Mouse (Mus musculus) lung, postnatal 25 days (tissue): ENCODE results near the gene ccdc198.
"Not testable (repeated sequence)": the region's sequence is repeated elsewhere in the genome, so short reads cannot be mapped to it uniquely, and the experiment has no call there.

Experiments
- DNase-seq: peaks from one replicate; pipeline ENCODE4 v3.0.0; 2022; ENCODE audit warnings: low spot score

ccdc198 gene

DNA sequence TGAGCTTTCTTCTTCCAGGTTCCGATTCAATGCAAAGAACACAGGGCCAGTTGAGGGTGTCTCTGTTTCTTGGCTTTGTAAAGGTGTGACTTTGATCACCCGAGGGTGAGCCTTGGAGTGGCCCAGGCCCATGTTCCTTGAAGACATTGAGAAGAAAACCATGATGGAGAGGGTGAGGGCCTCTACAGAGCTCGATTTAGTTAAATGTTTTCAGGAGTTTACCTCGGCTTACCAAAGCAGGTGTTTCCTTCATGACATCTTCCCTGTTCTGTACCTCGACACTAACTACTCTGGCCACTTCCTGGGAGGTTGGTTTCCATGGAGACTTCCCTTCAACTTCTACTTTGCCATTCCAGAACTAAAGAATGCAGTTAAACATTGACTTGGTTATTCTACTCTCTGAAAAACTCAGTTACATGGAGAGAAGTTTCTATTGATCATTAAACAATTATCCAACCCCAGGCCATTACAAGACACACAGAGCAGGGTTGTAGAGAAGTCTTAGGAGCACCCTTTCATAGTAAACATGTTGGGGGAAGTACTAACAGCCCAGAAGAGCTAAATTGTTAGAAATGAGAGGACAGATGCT is at the start of gene ccdc198:
Gene ccdc198, minus strand, starts transcription at position 349 of the 589 bp plus-strand sequence.
- no peak for DNase-seq

DNA sequence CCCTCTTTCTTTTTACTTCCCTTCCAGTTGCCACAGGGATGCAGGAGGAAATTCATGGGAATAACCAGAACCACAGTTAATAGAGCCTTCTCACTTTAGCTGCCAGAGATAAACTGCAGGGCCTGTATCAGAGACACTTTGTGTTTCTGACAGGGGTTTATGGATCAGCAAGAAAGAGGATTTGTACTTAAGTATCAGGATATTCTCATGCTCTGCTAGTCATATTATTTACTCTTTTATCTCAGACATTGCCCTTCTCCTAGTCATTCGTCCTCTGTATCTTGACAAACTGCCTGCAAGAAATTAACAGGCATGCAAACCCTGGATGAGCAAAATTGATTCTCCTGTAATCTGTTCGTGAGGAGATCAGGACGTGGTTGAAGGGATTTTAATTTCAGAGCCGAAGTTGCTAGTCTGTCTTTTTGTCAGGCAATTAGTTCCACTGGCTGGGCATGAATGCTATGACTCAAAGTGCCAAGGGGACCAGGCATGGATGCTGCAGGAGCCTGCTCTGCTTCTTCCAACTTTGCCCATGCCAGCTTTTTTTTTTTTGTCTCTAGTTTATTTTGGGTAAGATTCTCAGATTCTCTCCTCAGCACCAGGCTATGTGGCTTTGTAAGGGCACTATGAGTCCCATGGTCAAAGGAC is 48.7 kb upstream of the ccdc198 start:
- no peak for DNase-seq

DNA sequence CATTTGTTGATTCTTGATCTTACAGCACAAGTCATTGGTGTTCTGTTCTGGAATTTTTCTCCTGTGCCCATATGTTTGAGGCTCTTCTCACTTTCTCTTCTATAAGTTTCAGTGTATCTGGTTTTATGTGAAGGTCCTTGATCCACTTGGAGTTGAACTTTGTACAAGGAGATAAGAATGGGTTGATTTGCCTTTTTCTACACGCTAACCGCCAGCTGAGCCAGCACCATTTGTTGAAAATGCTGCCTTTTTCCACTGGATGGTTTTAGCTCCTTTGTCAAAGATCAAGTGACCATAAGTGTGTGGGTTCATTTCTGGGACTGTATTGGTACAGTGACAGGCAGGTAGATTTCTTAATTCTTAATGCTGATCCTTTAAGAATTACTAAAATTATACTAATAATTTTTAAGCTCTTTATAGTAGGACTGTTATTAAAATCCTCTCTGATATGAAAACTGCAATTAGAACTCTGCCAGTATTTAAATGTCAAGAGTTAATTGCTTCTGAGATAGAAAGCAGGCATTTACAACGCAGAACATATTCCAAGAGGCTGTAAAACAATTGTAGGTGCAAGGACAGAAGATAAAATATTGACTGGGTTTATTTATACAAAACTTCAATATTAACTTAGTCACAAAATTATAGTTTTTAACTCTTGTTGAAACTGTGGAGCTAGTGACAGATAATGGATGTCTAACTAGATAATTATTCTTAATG is 44.9 kb upstream of the ccdc198 start:
- no peak for DNase-seq

DNA sequence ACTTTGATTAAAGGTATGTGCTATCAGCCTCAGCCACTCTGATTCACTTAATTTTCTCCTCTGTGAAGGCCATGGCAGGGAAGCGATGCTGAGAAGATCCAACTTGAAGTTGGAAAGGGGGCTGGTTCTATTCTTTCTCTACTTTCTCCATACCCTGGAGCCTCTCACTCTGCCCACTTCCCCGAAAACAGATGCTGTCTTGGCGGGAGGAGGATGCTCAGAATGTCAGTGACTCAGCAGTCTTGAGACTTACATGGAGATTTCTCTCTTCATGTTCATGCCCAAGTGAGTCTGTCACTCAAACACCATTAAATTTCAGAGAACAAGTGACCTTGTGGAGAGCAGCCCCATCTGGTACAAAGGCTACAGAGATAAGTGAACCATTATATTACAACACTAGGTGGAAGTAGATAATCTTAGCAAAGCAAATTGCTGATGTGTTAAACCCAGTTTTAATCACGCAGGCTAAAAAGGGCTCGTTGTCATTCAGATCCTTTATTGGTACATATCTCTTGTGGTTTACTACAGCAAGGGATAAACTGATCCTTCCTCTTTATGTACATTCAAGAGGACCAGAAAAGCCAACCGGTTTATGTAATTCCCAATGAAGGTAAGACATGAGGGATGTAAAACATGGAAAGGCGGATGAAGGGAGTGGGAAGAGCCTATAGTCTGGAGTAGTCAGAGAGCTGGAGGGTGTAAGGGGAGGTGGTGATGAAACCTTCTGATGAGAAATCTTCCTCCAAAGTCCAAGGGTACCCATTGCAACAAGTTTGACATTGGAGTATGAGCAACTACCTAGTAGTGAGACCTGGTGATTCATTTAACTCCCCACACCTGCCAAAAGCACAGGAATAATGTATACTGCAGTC is 38.7 kb upstream of the ccdc198 start:
- no peak for DNase-seq

DNA sequence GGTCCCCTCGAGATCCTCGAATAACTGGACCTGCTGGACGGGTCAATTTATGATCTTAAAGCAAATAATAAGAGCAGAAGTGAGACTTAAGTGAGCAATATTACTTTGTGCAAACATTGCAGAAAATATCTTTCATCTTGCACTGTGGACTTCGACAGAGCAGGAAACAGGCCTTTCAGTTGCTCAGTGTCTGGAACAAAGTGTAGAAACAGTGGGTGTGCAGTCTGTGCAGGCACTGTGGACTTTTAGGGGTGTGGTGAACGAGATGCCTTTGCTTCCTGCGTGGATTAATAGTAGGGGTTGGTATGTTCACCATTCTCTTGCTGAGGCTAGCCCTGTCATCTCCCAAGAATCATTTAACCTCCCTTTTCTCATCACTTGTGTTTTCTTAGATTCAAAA is 33.6 kb upstream of the ccdc198 start:
- DNase-seq: no peak

DNA sequence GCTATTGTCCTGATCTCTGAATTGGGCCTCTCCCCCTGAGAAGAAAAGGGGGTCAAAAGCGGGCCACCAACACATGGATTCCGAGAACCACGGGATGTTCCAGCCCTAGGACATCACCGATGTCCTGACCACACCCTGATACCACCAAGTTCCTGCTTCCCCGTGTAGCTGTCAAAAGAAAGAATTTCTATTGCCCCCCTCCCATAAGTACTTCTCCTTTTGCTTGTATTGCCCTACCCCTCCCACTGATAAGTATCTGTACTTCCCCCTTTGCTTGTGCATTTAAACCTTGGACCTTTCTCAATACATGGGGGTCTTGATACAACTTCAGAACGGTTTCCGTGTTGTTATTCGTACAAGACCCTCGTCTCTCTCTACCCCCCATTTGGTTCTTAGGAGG is 33.2 kb upstream of the ccdc198 start:
- DNase-seq: not testable (repeated sequence)

DNA sequence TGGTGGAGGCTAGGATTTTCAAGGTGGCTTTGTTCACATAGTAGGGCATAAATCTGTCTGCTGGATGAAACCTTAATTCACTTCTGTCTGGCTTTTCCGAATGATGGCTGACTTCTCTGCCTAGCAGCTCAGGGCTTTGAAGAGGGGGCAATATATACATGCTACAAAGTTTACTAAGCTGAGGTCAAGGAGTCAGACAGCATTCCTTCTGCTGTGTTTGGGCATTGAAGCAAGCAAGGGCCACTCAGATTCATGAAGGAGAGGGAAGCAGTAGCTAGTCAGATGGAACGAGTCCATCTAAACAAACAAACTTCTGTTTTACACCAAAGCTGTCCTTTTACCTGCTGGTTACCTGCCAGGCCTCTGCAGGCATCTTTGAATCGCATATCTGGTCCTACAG is 32.4 kb upstream of the ccdc198 start:
- no peak for DNase-seq

DNA sequence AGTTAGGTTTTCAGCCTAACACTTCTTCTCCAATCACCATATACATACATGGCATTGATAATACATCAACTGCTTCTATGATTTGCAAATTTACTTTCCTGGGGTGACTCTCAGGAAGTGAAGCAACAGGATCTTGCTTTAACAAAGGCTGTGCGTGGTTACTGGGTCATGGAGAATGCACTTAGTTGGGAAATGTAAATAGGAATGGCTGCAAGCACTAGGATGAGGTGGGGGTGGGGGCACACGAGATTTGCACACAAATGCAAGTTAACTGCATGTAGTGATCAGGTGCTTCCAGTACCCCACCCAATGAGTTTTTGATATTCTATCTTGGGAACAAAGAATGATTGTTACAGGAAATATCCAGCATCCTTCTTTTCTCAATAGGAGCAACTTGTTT is 30.1 kb upstream of the ccdc198 start:
- DNase-seq: no peak

DNA sequence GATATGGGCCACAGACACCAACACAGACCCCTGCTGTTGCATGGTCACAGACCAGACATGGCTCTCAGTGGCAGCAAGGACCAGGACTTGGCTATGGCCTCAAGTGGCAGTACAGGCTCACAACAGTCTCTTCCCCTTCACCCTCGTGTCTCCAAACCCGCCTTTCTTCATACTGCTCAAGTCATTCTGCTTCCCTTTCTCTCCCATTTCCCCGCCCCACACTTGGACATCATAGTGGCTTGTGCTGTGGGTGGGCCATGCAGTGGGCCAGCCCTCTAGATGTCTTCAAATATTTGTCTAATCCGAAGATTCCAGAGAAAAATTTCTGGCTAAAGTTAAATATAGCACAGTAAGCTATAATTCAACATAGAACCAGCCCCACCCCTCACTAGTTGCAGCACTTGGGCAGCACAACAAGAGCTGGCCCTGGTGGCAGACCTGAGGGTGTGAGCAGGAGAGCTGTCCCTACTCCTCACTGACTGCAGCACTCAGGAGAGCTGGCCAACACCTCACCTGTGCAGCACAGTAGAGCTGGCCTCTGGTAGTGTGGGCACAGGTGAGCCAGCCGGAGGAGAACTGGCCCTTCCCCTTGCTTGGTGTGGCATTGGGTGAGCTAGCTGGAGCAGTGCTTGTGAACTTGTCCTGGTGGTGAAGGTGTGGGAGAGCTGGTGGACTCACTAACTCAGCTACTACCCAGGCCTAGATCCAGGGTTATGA is 20.2 kb upstream of the ccdc198 start:
- no peak for DNase-seq

DNA sequence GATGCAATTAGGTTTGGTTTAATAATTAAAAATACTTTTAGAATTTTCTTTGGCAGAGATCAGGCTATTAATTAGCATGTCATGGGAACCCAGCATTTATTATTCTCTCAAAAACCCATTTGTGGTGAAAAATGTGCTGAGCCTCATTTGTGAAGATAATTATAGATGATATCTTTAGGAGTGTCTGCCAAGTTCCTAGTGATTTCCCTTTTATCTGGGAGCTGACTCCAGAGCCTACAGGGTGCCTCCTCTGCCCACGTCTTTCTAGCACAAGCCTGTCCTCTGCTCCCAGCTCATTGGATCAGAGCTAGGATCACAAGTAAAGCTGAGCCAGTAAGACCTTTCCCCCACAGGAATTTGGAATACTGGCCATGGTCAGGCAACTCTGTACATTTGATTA is 3.8 kb downstream of the ccdc198 start:
- DNase-seq: no peak

DNA sequence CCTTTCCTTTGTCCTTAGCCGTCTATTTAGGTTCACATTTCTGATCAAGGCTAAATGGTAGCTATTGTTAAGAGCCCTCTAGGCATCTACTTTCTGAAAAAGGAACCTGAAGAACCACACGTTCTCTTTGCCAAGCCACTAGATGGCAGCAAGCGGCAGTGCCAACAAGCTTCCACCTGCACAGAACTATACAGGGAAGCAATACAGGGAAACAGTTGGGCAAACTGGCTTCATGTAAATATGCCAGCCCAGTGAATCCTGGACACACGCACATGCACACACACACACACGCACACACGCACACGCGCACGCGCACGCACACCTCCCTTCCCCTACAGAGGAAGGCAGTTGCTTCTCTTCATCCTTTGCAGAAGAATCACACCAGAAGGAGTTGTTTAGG is 7.1 kb downstream of the ccdc198 start:
- DNase-seq: peak; percentile 44

DNA sequence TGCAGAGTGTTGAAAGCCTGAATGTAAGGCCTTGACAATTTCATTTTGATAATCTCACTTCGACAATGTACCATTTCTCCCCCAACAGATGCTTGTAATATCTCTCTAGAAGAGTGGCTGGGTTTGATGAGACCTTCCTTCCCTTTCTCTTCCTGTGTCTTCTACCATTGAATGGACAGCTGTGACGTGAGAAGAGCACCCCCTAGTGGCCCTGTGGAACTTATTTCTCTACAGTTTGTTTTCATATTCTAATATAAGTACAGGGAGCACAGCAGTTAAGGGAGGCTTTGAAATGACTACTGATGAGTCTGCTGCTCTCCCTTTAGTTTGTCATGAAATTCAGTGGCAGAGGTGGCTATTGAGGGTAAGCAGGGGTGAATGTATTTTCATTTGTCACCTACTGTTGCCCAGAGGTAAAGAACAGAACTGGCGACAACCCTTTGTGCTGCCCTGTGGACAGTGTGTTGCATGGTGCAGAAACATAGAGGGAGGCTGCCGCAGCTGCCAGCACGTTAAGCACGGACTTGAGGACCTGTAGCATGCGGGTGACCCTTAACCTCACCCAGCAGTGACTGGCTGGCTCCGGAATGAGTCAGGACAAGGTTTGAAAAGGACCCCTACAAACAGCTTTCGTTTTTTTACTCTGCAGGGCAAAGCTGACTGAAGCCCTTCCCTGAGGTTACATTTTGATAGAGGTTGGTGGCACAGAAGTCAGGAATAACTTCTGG is 10.3 kb downstream of the ccdc198 start:
- peak; percentile 54 for DNase-seq

DNA sequence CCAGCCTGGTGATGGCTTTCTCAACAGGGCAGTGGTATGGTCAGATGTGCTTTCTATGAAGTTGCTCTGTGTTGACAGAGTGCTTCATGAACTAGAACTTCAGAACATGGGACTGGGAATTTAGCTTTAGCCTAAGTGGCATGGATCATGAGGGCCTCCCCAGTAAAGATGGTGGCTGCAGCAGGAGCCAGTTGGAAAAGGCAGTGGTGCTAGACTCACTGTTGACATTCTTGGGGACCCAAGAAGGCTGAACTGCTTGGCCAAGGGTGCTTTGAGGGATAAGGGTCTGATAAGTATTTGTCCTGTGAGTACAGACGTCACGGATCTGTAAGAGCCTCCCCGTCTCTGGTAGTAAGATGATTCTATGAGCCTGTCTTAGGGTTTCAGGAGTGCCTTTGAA is 13.4 kb downstream of the ccdc198 start:
- no peak for DNase-seq

DNA sequence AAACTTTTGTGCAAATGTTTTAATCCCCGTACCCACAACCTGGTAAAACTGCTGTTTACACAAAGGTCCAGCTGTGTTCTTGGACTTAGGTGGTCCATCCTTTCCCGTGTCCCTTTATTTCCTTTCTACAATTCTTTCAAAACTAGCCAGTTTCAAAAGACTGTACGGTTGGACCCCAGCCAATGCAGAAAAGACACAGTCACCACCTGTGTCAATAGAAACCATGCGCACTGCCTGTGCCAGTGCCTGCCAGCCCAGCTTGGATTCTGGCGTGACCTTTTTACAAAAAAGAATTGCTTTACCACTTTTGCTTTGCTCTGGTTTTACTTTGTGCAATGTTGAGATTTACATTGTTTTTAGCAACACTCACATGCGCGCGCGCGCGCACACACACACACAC is 18.3 kb downstream of the ccdc198 start:
- no peak for DNase-seq

DNA sequence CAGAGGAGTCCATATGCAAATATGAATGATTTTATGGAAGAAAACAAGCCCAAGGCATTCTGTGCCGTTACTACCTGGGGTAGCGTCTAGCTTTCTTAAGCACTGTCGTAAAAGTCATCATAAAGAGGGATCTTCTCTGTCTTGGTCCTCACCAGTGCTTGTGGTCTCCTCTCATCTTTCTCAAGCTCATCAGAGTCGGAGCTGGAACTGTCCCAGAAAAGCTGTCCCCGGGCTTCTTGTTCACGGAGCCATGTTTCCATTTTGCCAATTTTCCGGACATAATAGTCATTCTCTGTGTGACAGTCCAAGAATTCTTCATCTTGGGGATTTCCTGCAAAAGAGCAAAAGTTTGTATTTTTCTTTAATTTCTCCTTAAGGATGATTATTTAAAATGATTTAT is 18.8 kb downstream of the ccdc198 start:
- no peak for DNase-seq

DNA sequence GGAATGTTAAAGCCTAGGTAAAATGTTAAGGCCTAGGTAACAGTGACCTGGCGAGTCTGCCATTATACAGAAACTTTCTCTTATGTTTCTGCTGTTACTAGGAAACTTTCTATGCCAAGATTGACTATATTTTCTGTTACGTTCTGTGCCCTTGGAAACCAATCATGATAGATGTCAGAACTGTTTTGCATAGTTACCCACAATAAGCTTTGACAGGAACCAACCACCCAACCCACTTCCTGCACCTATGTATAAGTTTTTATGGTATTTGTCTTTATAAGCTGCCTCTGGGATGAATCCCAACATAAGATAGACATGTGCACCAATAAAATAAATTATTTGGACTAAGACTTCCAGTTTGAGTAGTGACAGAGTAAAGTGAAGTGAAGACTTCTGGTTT is 23.5 kb downstream of the ccdc198 start:
- peak; percentile 36 for DNase-seq

DNA sequence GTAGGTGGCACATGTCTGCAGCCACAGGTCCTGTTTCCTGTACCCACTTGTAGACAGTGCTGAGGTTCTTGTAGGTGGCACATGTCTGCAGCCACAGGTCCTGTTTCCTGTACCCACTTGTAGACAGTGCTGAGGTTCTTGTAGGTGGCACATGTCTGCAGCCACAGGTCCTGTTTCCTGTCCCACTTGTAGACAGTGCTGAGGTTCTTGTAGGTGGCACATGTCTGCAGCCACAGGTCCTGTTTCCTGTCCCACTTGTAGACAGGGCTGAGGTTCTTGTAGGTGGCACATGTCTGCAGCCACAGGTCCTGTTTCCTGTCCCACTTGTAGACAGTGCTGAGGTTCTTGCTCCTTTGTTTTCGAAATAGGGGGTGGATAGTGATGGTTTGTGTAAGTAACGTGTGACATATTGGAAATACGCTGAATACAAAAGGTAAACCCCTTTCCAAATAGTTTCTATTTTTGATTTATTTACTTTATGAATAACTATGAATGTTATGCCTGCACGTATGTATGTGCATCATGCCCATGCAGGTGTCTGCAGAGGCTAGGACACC is 25.7 kb downstream of the ccdc198 start:
- DNase-seq: not testable (repeated sequence)

DNA sequence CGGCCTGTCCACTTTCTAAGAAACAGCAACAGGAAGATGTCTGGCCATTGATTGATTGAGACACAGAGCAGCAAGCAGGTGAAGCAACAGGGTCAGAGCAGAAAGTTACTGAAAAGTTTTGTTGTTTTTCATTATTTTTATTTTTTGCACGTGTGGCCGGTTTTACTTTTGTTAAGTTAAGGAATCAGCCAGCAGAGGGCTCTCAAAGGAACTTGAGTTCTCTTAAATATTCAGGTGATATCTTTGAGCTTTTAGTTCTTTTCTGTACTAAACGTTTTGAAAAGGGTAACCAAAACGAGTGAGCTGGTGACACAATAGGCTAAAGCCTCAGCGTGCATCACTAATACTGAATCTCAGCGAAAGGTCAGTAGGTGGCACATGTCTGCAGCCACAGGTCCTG is 26.6 kb downstream of the ccdc198 start:
- DNase-seq: no peak

DNA sequence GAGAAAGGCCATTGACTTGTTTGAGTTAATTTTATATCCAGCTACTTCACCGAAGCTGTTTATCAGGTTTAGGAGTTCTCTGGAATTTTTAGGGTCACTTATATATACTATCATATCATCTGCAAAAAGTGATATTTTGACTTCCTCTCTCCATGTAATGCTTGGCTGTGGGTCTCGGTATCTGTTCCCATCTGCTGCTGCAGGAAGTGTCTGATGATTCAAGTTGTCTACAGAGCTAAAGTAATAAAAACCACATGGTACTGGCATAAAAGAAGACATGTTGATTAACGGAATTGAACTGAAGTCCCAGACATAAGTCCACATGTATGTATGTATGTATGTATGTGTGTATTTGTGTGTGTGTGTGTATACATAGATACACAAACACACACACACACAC is 35.1 kb downstream of the ccdc198 start:
- DNase-seq: not testable (repeated sequence)

DNA sequence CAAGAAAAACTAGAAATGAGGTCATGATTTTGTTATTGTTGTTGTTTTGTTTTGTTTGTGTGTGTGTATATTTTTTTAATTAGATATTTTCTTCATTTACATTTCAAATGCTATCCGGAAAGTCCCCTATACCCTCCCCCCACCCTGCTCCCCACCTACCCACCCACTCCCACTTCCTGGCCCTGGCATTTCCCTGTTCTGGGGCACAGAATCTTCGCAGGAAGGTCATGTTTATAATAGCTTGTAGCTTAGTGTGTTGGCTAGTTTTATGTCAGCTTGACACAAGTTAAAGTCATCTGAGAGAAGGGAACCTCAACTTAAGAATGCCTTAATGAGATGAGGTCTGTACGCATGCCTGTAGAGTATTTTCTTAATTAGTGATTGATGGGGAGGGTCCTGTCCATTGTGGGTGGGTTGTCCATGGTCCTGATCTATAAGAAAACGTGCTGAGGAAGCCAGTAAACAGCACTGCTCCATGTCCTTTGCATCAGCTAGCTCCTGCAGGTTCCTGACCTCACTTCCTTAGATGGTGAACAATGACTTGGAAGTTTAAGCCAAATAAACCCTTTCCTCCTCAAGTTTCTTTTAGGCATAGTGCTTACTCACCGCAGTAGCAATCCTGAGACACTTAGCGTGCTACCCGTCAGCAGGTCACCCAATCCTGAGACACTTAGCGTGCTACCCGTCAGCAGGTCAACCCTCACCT is 44.0 kb downstream of the ccdc198 start:
- DNase-seq: peak; percentile 5
